Mouse (Mus musculus): ENCODE measurements around the gene Gal3st2b.
"Not testable (repeated sequence)": the region's sequence is repeated elsewhere in the genome, so short reads cannot be mapped to it uniquely, and the experiment has no call there.

DNA sequence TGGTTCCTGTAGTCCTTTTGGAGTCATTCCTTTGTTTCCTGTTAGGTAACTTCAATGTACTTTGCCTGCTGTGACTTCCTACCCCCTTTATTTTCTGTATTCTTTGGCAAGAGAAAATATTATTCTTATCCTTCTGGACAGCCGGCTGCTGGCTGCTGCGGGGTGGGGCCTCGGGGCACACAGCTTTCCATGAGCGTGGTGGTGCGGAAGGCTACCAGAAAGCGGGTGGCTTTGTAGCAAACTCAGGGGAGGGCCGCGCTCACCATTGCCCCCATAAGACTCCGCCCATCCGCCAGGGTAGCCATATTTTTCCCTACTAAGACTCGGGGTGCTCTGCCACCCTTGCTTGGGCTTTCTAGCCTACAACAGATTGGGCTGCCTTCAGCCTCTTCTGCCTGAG is 36.3 kb upstream of the Gal3st2b start:
- TF ChIP-seq POLR2A (IDR thresholded peaks at IDR 0.05; ENCODE audit: insufficient read depth, low read depth, low read length); CTCF (IDR thresholded peaks at IDR 0.05); EP300 (IDR thresholded peaks at IDR 0.05; ENCODE audit: insufficient read depth, low read depth, low read length): not testable (repeated sequence)
